Mouse (Mus musculus) intestine, embryonic 16.5 days (tissue): ENCODE results near the gene Dcaf5. TPM values are rescaled to one million over a fixed set of nuclear protein-coding genes. Genes with fewer than 3 reads are reported as not detected.

ENCODE experiments used
- ATAC-seq: fragments of 200-750 bp; cut with Nextera tagmentation; 2 replicates; pipeline ENCODE4 v1.8.0; 2017; ENCODE audit warnings: moderate TSS enrichment, moderate library complexity
- H3K27ac ChIP-seq: fragments of 300-500 bp; sonication (generic); 2 replicates; pipeline ENCODE4 v1.5.1; 2014; ENCODE audit warnings: mild to moderate bottlenecking, low read length
- H3K27me3 ChIP-seq: fragments of 300-500 bp; sonication (generic); replicated peaks from 2 replicates; pipeline ENCODE4 v1.6.1; 2014; ENCODE audit warnings: low read length, control low read depth, mixed read lengths; ENCODE audit not compliant: control insufficient read depth, insufficient read depth
- H3K36me3 ChIP-seq: fragments of 300-500 bp; sonication (generic); 2 replicates; pipeline ENCODE4 v1.6.1; 2014; ENCODE audit warnings: low read length, control low read depth; ENCODE audit not compliant: control insufficient read depth, insufficient read depth
- H3K4me1 ChIP-seq: fragments of 300-500 bp; sonication (generic); 2 replicates; pipeline ENCODE4 v1.6.1; 2014; ENCODE audit warnings: low read length, control low read depth, mixed read lengths; ENCODE audit not compliant: control insufficient read depth, insufficient read depth
- H3K4me2 ChIP-seq: fragments of 300-500 bp; sonication (generic); 2 replicates; pipeline ENCODE4 v1.6.1; 2014; ENCODE audit warnings: low read depth, low read length, control low read depth
- H3K4me3 ChIP-seq: fragments of 300-500 bp; sonication (generic); 2 replicates; pipeline ENCODE4 v1.5.1; 2014; ENCODE audit warnings: mild to moderate bottlenecking, low read length
- H3K9ac ChIP-seq: fragments of 300-500 bp; sonication (generic); 2 replicates; pipeline ENCODE4 v1.6.1; 2014; ENCODE audit warnings: low read depth, low read length
- H3K9me3 ChIP-seq: fragments of 300-500 bp; sonication (generic); 2 replicates; pipeline ENCODE4 v1.6.1; 2016; ENCODE audit warnings: low read length, control low read depth; ENCODE audit not compliant: control insufficient read depth
- WGBS: fragments of 180-500 bp; shearing (Covaris S2); extraction: QIAGEN DNeasy Blood & Tissue Kit; methylation state at CpG from one replicate; pipeline ENCODE4 v1.1.7; 2014; 5-methylcytosine and 5-hydroxymethylcytosine counted together
- polyA plus RNA-seq: library from polyadenylated mRNA; unstranded; fragments of >200 nt; fragmentation: Nextera tagmentation; extraction: Ambion mirVana; gene quantifications from 2 replicates; pipeline ENCODE4 v1.2.1, GENCODE M21; 2015

The Dcaf5 gene
- polyA plus RNA-seq, 1 experiment from 2014 or later: 7.9 TPM

DNA sequence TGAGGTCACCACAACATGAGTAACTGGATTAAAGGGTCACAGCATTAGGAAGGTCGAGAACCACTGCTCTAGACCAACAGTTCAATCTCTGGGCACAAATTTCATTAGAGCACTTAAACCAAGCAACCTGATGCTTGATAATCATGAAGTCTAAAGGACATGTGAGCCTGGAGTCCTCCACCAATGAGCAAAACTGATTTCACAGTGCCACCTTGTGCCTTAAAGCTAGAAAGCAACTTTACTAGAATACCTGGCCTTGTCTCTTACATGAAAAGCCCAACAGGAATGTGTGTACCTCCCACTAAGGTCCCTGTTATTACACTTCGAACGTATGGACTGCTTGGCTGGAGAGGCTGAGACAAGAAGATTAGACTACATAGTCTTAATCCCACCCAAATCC, 47.0 kb downstream of the Dcaf5 start:
- WGBS: 55% methylated on average over 3 of the region's 3 CpGs
- H3K27me3 ChIP-seq: no peaks in the 10 kb centered on the region
- H3K36me3 ChIP-seq: no peaks in the 10 kb centered on the region
- H3K4me2 ChIP-seq: no peak overlapping the region
- no peaks in the 10 kb centered on the region for H3K4me1 ChIP-seq
- H3K9ac ChIP-seq: no peak overlapping the region
- H3K9me3 ChIP-seq: no peaks in the 10 kb centered on the region
- no peak overlapping the region for H3K27ac ChIP-seq
- no peak overlapping the region for H3K4me3 ChIP-seq
- no peak for ATAC-seq

GRCm38 (mm10) chr12:80387326-80387725, 49.1 kb downstream of the Dcaf5 start:
- no peak overlapping the region for H3K4me2 ChIP-seq
- 87% methylated on average over 5 of the region's 5 CpGs for WGBS
- H3K36me3 ChIP-seq: no peaks in the 10 kb centered on the region

GRCm38 (mm10) chr12:80385361-80385760, 51.0 kb downstream of the Dcaf5 start:
- ATAC-seq: no peak
- Histone ChIP-seq H3K27ac (no peak overlapping the region), H3K4me2 (no peak overlapping the region), H3K4me3 (no peak overlapping the region), H3K9me3 (no peaks in the 10 kb centered on the region), H3K36me3 (no peaks in the 10 kb centered on the region), H3K4me1 (no peaks in the 10 kb centered on the region), H3K27me3 (no peaks in the 10 kb centered on the region), H3K9ac (no peak overlapping the region)
- 81% methylated on average over 1 of the region's 1 CpGs for WGBS

More at GRCm38 (mm10) chr12:80387326-80387725, 49.1 kb downstream of the Dcaf5 start:
- no peak overlapping the region for H3K4me3 ChIP-seq
- no peak for ATAC-seq
- H3K9me3 ChIP-seq: no peaks in the 10 kb centered on the region
- H3K27me3 ChIP-seq: no peaks in the 10 kb centered on the region
- no peak overlapping the region for H3K9ac ChIP-seq
- H3K27ac ChIP-seq: no peak overlapping the region
- H3K4me1 ChIP-seq: no peaks in the 10 kb centered on the region

DNA sequence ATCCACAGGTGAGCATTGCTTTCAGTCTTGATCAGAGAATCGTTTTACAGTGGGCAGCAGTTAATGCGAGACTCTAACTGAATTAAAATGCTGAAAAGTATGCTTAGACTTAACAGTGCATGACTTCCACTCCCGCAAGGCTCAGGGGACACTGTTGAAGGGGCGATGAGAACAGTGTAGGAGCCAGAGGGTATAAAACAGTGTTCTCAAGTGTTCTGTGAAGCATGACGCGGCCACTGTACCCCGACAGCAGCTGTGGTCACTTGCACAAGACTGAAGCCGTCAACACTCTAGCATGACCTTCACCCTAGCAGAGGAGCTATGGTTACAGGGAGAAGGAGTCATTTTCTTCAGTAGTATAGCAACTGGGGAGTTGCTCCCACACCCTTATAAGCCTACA, 52.9 kb downstream of the Dcaf5 start:
- ATAC-seq: no peak
- no peaks in the 10 kb centered on the region for H3K36me3 ChIP-seq
- no peaks in the 10 kb centered on the region for H3K27me3 ChIP-seq
- no peak overlapping the region for H3K27ac ChIP-seq
- no peak overlapping the region for H3K4me3 ChIP-seq
- WGBS: 93% methylated on average over 8 of the region's 8 CpGs
- peaks cover 10% of the 10 kb centered on the region; the same call in 1 of the 2 replicates for H3K4me1 ChIP-seq
- no peak overlapping the region for H3K9ac ChIP-seq
- no peak overlapping the region for H3K4me2 ChIP-seq
- no peaks in the 10 kb centered on the region for H3K9me3 ChIP-seq

DNA sequence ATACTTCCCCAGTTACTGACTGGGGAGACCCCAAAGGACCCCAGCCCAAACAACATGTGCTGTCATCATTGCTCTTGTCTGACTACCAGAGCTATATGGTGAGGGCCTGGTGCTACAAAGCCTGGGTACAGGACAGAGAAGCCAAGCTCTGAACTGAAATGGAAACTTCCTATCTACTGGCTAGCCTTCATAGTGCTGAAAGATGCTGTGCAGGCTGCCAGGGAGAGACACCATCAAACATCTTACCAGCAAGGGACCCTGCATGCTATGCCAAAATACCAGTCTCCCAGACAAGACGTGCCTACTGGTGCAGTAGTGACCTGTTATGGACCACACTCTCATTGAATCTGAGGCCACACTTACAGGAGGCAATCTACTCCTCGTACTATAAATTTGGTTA, 53.6 kb downstream of the Dcaf5 start:
- ATAC-seq: no peak

DNA sequence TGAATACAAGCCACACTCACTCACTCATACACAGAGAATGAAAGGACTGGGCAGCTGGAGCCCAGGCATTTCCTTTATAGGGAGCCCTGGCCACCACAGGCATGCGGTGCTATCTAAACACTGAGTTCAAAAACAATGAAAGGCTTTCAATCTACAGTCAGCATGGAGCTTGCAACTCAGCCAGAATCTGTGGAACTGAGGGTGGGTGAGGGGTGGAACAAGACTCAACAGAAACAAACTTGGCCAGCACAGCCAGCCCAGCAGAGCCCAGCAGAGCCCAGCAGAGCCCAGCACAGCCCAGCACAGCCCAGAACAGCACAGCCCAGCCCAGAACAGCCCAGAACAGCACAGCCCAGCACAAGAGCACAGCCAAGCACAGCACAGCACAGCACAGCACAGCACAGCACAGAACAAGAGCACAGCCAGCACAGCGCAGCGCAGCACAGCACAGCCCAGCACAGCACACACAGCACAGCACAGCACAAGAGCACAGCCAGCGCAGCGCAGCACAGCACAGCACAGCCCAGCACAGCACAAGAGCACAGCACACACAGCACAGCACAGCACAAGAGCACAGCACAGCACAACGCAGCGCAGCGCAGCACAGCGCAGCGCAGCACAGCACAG, 56.5 kb downstream of the Dcaf5 start:
- no peak overlapping the region for H3K4me2 ChIP-seq
- no peaks in the 10 kb centered on the region for H3K36me3 ChIP-seq
- peak; percentile 48 for ATAC-seq
- WGBS: 89% methylated on average over 10 of the region's 10 CpGs
- no peaks in the 10 kb centered on the region for H3K9me3 ChIP-seq
- H3K9ac ChIP-seq: no peak overlapping the region
- 0 out of 2 replicates have a peak overlapping the region, but pooled peaks have one; percentile 23 for H3K27ac ChIP-seq
- no peak overlapping the region for H3K4me3 ChIP-seq
- H3K4me1 ChIP-seq: peaks cover 10% of the 10 kb centered on the region; the same call in 1 of the 2 replicates
- no peaks in the 10 kb centered on the region for H3K27me3 ChIP-seq

More for the DNA sequence above, 53.6 kb downstream of the Dcaf5 start:
- Histone ChIP-seq H3K27ac (no peak overlapping the region), H3K4me3 (no peak overlapping the region), H3K4me2 (no peak overlapping the region), H3K27me3 (no peaks in the 10 kb centered on the region), H3K4me1 (peaks cover 10% of the 10 kb centered on the region; the same call in 1 of the 2 replicates), H3K9ac (no peak overlapping the region), H3K36me3 (no peaks in the 10 kb centered on the region), H3K9me3 (no peaks in the 10 kb centered on the region)
- 90% methylated on average over 2 of the region's 2 CpGs for WGBS

DNA sequence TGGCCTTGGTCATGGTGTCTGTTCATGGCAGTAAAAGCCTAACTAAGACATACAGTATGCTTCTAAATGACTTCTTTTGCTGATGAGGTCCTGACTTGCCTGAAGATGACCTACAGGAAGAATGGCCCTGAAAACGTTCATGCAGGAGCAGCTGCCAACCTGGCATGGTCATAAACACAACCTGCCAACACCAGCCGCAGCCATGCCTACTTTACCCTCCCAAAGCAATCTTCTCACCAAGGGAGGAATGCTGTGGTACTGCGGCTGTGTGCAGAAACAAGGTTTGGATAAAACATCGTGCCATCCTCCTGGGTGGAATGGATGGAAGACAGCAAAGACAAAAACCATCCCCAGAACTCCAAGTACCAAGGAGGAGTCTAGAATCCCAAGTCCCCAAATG, 57.0 kb downstream of the Dcaf5 start:
- peaks cover 10% of the 10 kb centered on the region; the same call in 1 of the 2 replicates for H3K4me1 ChIP-seq
- ATAC-seq: no peak
- no peak overlapping the region for H3K9ac ChIP-seq
- no peaks in the 10 kb centered on the region for H3K9me3 ChIP-seq
- WGBS: 68% methylated on average over 4 of the region's 4 CpGs
- no peaks in the 10 kb centered on the region for H3K36me3 ChIP-seq
- no peaks in the 10 kb centered on the region for H3K27me3 ChIP-seq
- H3K4me3 ChIP-seq: no peak overlapping the region
- no peak overlapping the region for H3K4me2 ChIP-seq
- H3K27ac ChIP-seq: no peak overlapping the region

- Histone ChIP-seq H3K9ac (no peak overlapping the region), H3K4me3 (no peak overlapping the region), H3K27me3 (no peaks in the 10 kb centered on the region), H3K36me3 (no peaks in the 10 kb centered on the region), H3K9me3 (no peaks in the 10 kb centered on the region), H3K4me1 (peaks cover 10% of the 10 kb centered on the region; the same call in 1 of the 2 replicates), H3K4me2 (no peak overlapping the region), H3K27ac (no peak overlapping the region)
- 42% methylated on average over 1 of the region's 1 CpGs for WGBS
- no peak for ATAC-seq
Observed at GRCm38 (mm10) chr12:80377604-80378003, 58.8 kb downstream of the Dcaf5 start.

DNA sequence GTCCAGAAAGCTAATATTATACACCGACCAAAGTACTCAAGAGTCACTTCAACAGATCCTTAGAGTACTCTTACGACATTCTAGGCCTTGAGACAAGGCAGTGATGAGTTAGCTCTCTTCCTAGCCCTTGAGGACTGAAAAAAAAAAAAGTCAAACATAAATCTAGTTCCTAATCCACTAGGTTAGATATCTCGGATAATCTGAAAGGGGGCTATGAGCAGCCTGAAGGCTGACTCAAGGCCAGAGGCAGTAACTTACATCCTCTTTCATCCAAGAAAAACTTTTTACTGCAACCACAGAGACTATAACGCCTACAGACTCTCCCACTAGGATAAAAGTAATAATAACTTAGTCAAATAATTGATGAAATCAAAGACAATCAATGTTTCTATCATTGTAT, 60.7 kb downstream of the Dcaf5 start:
- Histone ChIP-seq H3K27me3 (no peaks in the 10 kb centered on the region), H3K9me3 (no peaks in the 10 kb centered on the region), H3K27ac (no peak overlapping the region), H3K36me3 (no peaks in the 10 kb centered on the region), H3K9ac (no peak overlapping the region), H3K4me2 (no peak overlapping the region), H3K4me3 (no peak overlapping the region), H3K4me1 (peaks cover 10% of the 10 kb centered on the region; the same call in 1 of the 2 replicates)
- WGBS: 89% methylated on average over 4 of the region's 4 CpGs
- no peak for ATAC-seq

- Histone ChIP-seq H3K4me2 (no peak overlapping the region), H3K36me3 (no peaks in the 10 kb centered on the region), H3K4me3 (no peak overlapping the region), H3K27ac (no peak overlapping the region), H3K9ac (no peak overlapping the region), H3K27me3 (no peaks in the 10 kb centered on the region), H3K4me1 (peaks cover 5% of the 10 kb centered on the region; the same call in 1 of the 2 replicates), H3K9me3 (no peaks in the 10 kb centered on the region)
- ATAC-seq: no peak
- 89% methylated on average over 2 of the region's 2 CpGs for WGBS
Observed at GRCm38 (mm10) chr12:80374736-80375135, 61.7 kb downstream of the Dcaf5 start.
